Mouse (Mus musculus) adrenal gland (tissue): ENCODE data around the gene Herc3.
"Not testable (repeated sequence)": the region's sequence is repeated elsewhere in the genome, so short reads cannot be mapped to it uniquely, and the experiment has no call there.

Experiments
- intact Hi-C: fragments of 180-260 bp; cut with DNase I; formaldehyde crosslinking; loops from one replicate; pipeline ENCODE4 v1.15.1; 2025
- long read RNA-seq, 2 experiments: library from polyadenylated mRNA; unstranded; transcript quantifications; one replicate each; pipeline ENCODE4 v2.0.0; 2020; ENCODE audit warnings: borderline replicate concordance in 1 of 2; ENCODE audit not compliant: insufficient replicate concordance in 1 of 2

Herc3 gene
- long read RNA-seq, experiment 1, partial matches to known transcripts: 0 of 1 reads
- long read RNA-seq, experiment 1, other reads (novel, unspliced or antisense): 1 of 1 reads
- long read RNA-seq, experiment 2, partial matches to known transcripts: 1 of 1 reads
- long read RNA-seq, experiment 2, other reads (novel, unspliced or antisense): 0 of 1 reads

DNA sequence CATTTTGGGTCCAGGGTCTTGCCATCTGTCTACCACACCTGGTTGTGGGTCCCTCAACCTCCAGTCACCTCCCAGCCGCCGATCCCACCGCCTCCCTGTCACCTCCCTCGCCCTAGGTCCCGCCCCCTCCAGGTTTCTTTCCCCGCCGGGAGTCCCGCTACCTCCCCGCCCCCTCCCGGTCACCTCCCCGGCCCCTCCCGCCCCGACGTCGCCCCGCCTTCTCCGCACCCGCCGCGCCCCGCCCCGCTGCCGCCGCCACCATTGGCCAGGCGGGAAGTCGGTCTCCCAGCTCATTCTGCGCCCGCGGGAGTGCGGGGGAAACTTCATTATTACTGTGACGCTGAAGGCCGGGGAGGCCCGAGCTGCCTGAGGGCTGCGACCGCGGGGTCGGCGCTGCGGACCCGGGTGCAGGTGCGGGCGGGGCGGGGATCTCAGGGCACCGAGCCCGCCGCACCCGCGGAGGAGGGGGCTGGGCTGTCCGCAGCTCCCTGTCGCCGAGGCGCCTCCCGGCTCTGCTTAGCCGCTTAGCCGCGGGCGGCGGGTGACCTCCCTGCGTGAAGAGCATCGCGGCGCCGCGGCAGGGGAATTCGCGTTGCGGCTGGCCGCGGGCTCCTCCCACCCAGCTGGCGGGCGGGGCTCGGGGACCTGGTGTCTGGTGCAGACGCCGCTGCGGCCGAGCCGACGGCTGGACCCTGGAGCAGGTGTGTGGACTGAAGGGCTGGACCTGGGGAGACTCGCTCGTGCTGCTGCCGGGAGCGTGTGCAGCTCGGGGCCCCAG lies at the start of gene Herc3:
Gene Herc3, plus strand, starts transcription at position 234 of the 778 bp plus-strand sequence.
- intact Hi-C loops: no loop called here

DNA sequence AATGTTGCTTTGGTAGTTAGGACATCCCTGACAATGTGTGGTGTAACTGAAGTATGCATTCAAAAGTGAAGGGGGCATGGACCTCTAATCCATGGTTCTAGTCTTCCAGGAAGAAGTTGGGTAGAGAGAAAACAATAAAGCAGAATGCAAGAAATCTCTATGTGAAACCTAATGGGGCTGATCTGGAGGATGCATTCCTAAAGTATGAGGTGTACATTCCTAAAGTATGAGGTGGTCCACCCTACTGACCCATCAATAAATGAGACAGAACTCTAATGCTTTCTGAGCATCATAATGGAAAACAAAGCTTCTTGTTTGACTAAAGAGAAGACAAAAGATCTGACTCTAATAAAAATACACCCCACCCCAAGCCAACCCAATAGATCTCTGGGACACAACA lies 29.9 kb upstream of the Herc3 start:
- intact Hi-C loops: no loop called here

- intact Hi-C loops: no loop called here
These were observed 16.9 kb upstream of the Herc3 start for GRCm38 (mm10) chr6:58814381-58814780.

GRCm38 (mm10) chr6:58817037-58817436 lies 14.2 kb upstream of the Herc3 start:
- intact Hi-C loops: not testable (repeated sequence)

DNA sequence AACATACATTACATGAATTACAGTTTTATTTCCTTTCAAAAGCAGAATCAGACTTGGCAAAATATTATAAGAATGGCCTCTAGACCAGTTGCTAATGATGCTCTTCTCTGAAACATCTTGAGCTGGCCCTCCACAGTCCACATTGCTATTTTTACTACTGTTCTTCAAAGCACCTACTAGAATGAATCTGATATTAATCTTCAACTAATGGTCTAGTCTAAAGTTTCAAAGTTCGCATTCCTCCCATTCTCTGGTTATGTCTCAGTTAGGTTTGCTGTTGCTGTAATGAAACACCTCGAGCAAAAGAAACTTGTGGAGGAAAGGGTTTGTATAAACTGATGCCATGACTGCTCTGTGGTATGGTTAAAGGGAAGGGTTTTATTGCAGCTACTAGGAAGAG lies 5.6 kb upstream of the Herc3 start:
- intact Hi-C loops: no loop called here

- intact Hi-C loops: no loop called here
These were observed 5.2 kb upstream of the Herc3 start for GRCm38 (mm10) chr6:58826089-58826488.

DNA sequence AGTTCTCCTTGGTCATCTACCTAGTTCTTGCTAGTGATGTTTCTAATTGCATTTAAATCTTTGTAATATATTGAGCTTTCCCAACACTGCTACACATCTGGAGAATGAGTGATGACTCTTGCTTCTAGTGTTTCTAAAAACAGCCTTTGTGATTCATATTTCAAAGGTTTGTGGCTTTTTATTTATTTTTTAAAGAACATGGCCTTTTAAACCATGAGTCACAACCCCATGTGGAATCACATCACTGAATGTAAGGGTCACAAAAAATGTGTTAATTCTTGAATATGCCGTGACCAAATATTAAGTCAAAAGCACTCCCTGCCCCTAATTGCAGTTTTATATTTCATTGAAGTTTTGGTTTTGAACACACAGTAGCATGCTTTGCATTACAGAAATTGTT lies 2.7 kb upstream of the Herc3 start:
- intact Hi-C loops: no loop called here

DNA sequence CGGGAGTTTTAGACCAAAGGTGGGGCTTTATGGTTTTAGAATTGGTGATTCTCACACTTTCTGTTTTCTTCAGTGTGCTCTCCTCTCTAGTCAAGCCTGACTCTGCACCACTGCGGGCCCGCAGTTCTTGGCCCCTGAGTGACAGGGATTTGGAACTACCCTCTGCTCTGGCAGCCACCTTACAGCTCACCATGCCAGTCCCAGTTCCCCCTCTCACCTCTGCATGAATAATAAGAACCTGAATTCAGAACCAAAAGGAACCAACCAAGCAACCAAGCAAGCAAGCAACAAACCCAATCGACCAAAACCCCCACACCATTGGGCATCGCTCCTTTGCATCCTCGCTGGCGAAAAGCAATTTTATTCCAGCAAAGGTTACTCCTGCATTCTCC lies 429 bp upstream of the Herc3 start:
- intact Hi-C loops: no loop called here

- intact Hi-C loops: no loop called here
These were observed 1.3 kb downstream of the Herc3 start for GRCm38 (mm10) chr6:58832591-58833018.

- intact Hi-C loops: no loop called here
These were observed 3.2 kb downstream of the Herc3 start for GRCm38 (mm10) chr6:58834470-58834869.

DNA sequence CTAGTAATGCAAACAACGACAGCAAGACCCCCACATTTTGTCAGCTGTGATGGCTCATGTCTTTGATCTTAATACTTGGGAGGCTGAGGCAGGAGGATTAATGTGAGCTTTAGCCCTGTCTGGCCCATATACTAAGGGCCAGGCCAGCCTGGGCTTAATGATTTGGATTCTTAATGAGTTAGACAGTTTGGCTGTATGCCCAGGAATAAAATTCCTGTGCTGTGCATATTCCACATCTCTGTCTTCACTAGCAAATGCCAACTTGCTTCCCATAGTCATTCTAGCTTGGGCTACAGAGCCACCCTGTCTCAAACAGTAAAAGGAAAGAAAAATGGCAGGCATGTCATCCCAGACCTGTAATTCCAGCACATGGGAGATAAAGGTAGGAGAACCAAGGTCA lies 4.3 kb downstream of the Herc3 start:
- intact Hi-C loops: no loop called here

DNA sequence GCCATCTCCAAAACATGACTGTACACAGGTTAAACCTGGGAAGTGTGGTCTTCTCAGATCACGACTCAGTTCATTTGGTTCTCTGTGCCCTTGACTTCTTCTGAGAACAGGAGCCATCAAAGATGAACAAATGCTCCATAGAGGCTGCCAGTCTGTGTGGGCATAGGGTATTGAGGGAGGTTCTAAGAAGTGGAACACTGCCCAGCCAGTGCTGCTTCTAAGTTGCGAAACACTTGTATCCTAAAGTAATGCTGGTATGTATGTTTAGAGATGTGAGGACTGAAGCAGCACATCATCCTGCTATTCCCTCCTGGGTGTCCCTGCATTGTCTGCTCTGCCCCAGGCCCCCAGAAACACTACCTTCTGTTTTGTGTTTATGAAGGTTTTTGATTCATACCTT lies 5.2 kb downstream of the Herc3 start:
- intact Hi-C loops: no loop called here

DNA sequence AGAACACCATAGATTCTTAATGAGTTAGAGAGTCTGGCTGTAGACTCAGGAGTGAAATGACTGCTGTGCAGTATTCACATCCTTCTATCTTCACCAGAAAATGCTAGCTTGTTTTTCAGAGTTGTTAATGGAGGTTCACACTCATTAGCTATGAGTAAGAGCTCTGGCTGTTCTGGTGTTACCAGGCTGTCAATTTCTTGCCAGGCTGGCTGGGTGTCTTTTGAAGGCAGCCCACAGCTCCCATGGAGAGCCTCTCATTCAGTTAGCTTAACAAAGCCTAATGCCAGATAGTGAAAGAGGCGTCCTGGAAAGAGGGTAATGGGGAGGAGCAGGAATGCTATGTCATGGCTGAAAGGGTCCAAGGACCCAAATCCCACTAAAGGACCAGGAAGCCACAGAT lies 6.7 kb downstream of the Herc3 start:
- intact Hi-C loops: no loop called here

DNA sequence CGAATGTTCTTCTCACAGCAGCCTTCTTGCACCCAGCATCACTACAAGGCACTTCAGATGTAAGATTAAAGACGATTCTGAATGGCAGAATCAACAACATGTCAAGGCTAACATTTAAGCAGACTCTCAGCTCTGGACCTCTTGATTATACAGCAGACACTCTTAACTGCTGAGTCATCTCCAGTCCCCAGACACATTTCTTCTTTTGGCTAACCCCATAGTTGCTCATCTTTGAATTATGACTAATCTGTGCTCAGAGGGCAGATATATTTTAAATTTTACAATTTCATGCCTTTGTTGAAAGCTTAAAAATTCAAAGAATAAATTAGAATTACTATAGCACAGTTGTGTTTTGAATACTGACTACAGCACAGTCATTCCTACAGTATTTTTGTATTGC lies 9.9 kb downstream of the Herc3 start:
- intact Hi-C loops: no loop called here

- intact Hi-C loops: no loop called here
These were observed 10.9 kb downstream of the Herc3 start for GRCm38 (mm10) chr6:58842186-58842585.

DNA sequence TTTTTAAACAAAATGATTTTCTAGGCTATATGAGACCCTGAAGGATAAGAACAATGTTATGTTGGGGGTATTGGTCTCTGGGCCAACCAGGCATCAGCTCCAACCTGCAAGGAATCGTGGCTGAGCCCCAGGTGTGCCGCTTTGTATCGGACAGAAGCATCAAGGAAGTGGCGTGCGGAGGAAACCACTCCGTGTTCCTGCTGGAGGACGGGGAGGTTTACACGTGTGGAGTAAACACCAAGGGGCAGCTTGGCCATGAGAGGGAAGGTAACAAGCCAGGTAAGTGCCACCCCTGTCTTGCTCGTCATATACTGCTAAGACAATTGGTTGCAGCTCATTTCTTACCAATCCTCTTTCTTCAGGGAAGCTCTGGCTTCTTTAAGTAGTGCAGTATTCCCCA lies 12.3 kb downstream of the Herc3 start:
- intact Hi-C loops: no loop called here

- intact Hi-C loops: no loop called here
These were observed 13.0 kb downstream of the Herc3 start for GRCm38 (mm10) chr6:58844188-58844822.

DNA sequence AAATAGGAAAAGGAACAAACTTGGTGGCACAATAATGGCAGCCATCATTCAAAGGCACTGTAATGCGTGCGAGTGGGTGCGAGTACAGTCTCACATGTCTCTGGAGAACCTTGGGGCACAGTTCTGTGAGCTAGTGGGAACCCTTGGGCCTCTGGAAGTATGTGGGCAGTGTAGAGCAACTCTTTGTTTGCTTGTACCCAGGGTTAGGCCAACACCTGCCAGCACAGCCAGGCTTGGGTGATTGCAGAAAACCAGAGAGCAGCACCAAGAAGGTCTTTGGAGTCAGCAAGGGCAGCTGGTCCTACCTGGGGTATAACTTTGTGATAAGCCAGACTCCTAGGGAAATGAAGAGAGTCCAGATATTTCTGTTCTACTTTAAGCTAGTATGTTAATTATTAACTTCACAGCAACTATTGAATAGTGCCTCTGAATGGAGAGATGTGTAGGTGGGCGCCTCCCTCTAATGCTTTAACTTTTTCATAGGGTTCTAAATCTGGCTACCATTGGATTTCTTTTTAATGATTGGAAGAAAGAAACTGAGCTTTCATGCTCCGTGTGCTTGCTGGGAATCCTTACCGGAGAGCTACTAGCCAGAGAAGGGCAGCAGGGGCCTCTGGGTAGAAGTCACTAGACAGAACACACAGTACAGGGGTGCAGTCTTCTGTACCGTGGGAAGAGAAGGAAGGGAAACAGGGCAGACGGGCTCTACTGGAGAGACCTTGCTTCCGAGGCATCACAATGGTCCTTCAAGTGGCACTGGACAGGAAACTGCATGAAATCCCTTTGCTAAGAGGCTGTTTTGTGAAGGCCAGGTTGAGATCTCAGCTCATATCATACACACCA lies 15.8 kb downstream of the Herc3 start:
- intact Hi-C loops: no loop called here

DNA sequence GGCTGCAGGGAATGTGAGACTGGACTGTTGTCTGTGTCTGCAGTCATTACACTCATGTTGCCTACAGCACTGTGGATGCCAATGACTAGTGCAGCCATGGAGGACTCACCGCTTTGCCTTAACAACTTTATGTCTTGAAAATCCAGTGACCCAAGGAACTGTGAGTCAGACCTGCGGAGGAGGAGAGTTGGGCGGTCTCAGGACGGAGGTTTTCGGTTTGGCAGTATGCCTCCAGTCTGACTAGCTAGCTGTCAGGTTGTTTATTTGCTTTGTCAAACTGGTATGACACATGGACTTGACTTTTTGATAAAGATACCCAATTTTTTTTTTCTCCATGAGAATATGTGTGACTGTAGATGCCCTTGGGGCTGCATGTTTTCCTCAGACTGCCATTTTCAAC lies 16.6 kb downstream of the Herc3 start:
- intact Hi-C loops: no loop called here

GRCm38 (mm10) chr6:58849356-58849755 lies 18.1 kb downstream of the Herc3 start:
- intact Hi-C loops: no loop called here

DNA sequence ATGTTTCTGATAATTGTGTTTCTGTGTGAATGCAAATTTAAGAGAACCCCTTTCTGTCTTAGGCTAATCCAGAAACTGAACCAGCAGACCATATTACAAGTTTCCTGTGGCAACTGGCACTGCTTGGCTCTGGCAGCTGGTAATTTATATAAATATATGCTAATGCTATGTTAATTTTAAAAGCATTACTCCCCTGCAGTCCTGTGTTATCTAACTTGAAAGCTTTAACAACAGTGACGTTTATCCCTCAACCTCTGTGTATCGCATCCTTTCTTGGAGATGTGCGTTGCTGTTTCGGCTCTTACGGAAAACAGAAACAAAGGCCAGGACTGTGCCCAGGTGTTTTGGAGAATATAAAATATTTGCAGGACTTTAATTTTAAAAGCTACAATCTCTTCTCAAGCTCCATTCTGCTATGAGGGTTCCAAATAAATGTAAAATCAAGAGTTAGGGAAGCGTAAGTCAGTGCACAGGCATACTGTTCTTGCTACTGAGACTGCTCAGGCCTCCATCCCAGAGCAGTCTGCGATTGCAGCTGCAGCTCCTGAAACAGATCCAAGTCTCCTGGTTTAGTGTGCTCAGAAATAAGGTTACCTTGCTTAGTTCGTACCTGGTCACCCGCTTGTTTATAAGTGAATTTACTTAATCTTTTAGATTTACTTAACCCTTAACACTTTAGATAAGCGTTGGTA lies 24.6 kb downstream of the Herc3 start:
- intact Hi-C loops: loop anchor here (10.0 kb wide), 1 partner anchor 329 kb away; no protein-coding TSS in a partner anchor
